In the genomic region with DNA sequence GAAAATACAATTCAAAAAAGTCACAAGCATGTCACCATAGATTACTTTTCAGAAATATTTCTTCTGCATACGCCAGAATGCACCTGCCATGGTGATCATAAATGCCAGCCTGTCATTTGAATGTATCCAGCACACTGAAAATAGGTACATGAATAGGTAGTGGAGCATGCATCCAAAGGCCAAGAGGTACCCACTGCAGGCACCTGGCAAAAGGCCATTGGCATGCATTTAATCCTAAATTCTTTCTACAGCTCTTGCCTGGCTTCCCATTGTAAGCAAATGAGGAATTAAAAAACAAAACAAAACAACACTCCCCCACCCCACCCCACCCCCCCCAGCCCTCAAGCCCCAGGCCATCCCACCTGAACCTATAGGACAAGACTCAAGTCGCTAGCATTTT, we compare ENCODE assay signal across 22 mouse cellular contexts.
DNase-seq lines count a peak whose midpoint lies in the region; ATAC-seq lines count a peak whose summit lies in the region.
"Had no signal": no experiment of that assay in that cellular context is flagged by ENCODE, and none has a peak within 500 bp of the region (broad histone marks: within the 10 kb centered on the region; RNA-seq: fewer than 3 reads in every experiment).

No protein-coding gene starts in this region.

- no peaks in the 10 kb centered on the region for H3K9me3 ChIP-seq in forebrain, embryonic 11.5 days (ENCODE audit: control insufficient read depth, low read length)
- H3K9me3 ChIP-seq in forebrain, embryonic 12.5 days, result no peaks in the 10 kb centered on the region
- H3K9me3 ChIP-seq: G1E had no signal

- no peak overlapping the region for H3K9ac ChIP-seq in forebrain, embryonic 11.5 days (ENCODE audit: low read length)
- H3K9ac ChIP-seq in forebrain, embryonic 12.5 days, result no peak overlapping the region

- DNase-seq in cerebellum, postnatal 10 days, result peak; percentile 34 to 68
- DNase-seq in cerebellum, adult 9-10 months, result no peak
- peak; percentile 19 to 59 for DNase-seq in cerebellum, postnatal 14 days
- no peak for DNase-seq in cerebellum, adult 8-10 months
- peak; percentile 8 to 50 for DNase-seq in cerebellum, postnatal 25 days
- DNase-seq in cerebellum, adult 9-11 months, result no peak
- DNase-seq in forebrain, embryonic 11.5 days (ENCODE audit: low spot score), result peak; percentile 28
- DNase-seq: adrenal gland, adult 2 months; adrenal gland, adult 8-10 months; adrenal gland, postnatal 10 days; adrenal gland, postnatal 14 days; adrenal gland, postnatal 25 days; adrenal gland, postnatal 36 days; B cell, adult 2 months; cerebellum, adult 11 months; cerebellum, adult 11-12 months had no signal

- ATAC-seq in forebrain, embryonic 11.5 days (replicated peaks; ENCODE audit: low FRiP score), result no peak
- ATAC-seq in forebrain, embryonic 12.5 days (ENCODE audit: low FRiP score), result no peak
- ATAC-seq: activated CD4-positive, CD25-positive, alpha-beta regulatory T cell, adult 4 months; CD4-positive, CD25-positive, alpha-beta regulatory T cell, adult 4 months; Patski had no signal

- no peak overlapping the region for H3K4me2 ChIP-seq in forebrain, embryonic 11.5 days (ENCODE audit: low read depth, low read length, severe bottlenecking)
- no peak overlapping the region for H3K4me2 ChIP-seq in forebrain, embryonic 12.5 days

- H3K36me3 ChIP-seq in forebrain, embryonic 11.5 days (ENCODE audit: control insufficient read depth, insufficient read depth, low read length), result no peaks in the 10 kb centered on the region
- H3K36me3 ChIP-seq in forebrain, embryonic 12.5 days (replicated peaks), result no peaks in the 10 kb centered on the region
- H3K36me3 ChIP-seq: G1E had no signal

- H3K27me3 ChIP-seq in forebrain, embryonic 11.5 days (ENCODE audit: control insufficient read depth, insufficient read depth, low read length), result no peaks in the 10 kb centered on the region
- peaks cover 11% of the 10 kb centered on the region; the same call in 1 of the 2 replicates for H3K27me3 ChIP-seq in forebrain, embryonic 12.5 days
- H3K27me3 ChIP-seq: CH12.LX had no signal

- H3K27ac ChIP-seq in forebrain, embryonic 11.5 days (ENCODE audit: low read depth, low read length), result no peak overlapping the region
- H3K27ac ChIP-seq in forebrain, embryonic 12.5 days, result no peak overlapping the region

- WGBS in forebrain, embryonic 11.5 days, result 84% methylated on average over 2 of the region's 2 CpGs
- WGBS in forebrain, embryonic 12.5 days, result 77% methylated on average over 2 of the region's 2 CpGs

- no peaks in the 10 kb centered on the region for H3K4me1 ChIP-seq in forebrain, embryonic 11.5 days (replicated peaks; ENCODE audit: control insufficient read depth, insufficient read depth, low read length)
- H3K4me1 ChIP-seq in forebrain, embryonic 12.5 days, result no peaks in the 10 kb centered on the region

- H3K4me3 ChIP-seq in forebrain, embryonic 11.5 days (ENCODE audit: low read depth, low read length), result no peak overlapping the region
- H3K4me3 ChIP-seq in forebrain, embryonic 12.5 days (replicated peaks), result no peak overlapping the region

Comparison
In these comparisons a context has a peak if more than half of its experiments do, and no peak if none do; other contexts are left out.
1. DNase-seq: peak in cerebellum, postnatal 10 days (2 of 2), cerebellum, postnatal 14 days (2 of 2), cerebellum, postnatal 25 days (2 of 2) and forebrain, embryonic 11.5 days (single experiment); none in cerebellum, adult 9-10 months (single experiment), cerebellum, adult 8-10 months (single experiment) and cerebellum, adult 9-11 months (single experiment).